28 mouse cellular contexts compared by ENCODE assay signal in genomic region chr7:35467856-35468255, GRCm38 (mm10). TPM values are rescaled to one million over a fixed set of nuclear protein-coding genes. Genes with fewer than 3 reads are reported as not detected.
DNase-seq lines count a peak whose midpoint lies in the region; ATAC-seq and TF ChIP-seq lines count a peak whose summit lies in the region.
"Had no signal": no experiment of that assay in that cellular context is flagged by ENCODE, and none has a peak within 500 bp of the region (broad histone marks: within the 10 kb centered on the region; RNA-seq: fewer than 3 reads in every experiment).

No protein-coding gene starts in this region.

- DNase-seq in ES-E14 (ENCODE audit: low read depth, low spot score) (peak; percentile 60), ZHBTc4 (ENCODE audit: low read depth, low spot score) (peak; percentile 83)
- DNase-seq in frontal cortex, postnatal 36 days (ENCODE audit: low spot score in 2 of 2) = no peak
- DNase-seq: adrenal gland, adult 2 months; adrenal gland, postnatal 10 days; adrenal gland, postnatal 25 days; B cell, adult 2 months; cerebellum, adult 11 months; cerebellum, adult 18-20 months; cerebellum, adult 8-10 months; cerebellum, adult 9-11 months; cerebellum, postnatal 14 days; cerebellum, postnatal 36 days; embryo, embryonic 11 days; forebrain, postnatal 0 days had no signal

- in situ Hi-C loops in ES-E14 (cut with MboI; ENCODE audit: low sequenced_read_pairs in 2 of 2, unreplicated experiment in 2 of 2) = no loop called here

- H3K27me3 ChIP-seq in ES-Bruce4 (ENCODE audit: control insufficient read depth, insufficient read depth, low read length, poor library complexity, severe bottlenecking) = no peaks in the 10 kb centered on the region
- H3K27me3 ChIP-seq in forebrain, embryonic 13.5 days = no peaks in the 10 kb centered on the region
- H3K27me3 ChIP-seq: embryonic facial prominence, embryonic 13.5 days; embryonic facial prominence, embryonic 15.5 days; forebrain, embryonic 12.5 days; forebrain, embryonic 15.5 days had no signal

- H3K27ac ChIP-seq in ES-Bruce4 (ENCODE audit: insufficient read depth, low read length) = peak overlapping the region; percentile 18; the same call in 1 of the 2 replicates
- H3K27ac ChIP-seq in ES-E14 (ENCODE audit: insufficient read depth, low read depth, low read length, poor library complexity, severe bottlenecking) = no peak overlapping the region
- no peak overlapping the region for H3K27ac ChIP-seq in forebrain, embryonic 13.5 days
- H3K27ac ChIP-seq: embryonic facial prominence, embryonic 13.5 days; embryonic facial prominence, embryonic 15.5 days; forebrain, embryonic 10.5 days; forebrain, embryonic 12.5 days; forebrain, embryonic 15.5 days had no signal

- H3K9me3 ChIP-seq in ES-Bruce4 (replicated peaks; ENCODE audit: control insufficient read depth, insufficient read depth, low read length, poor library complexity, severe bottlenecking) = no peaks in the 10 kb centered on the region
- H3K9me3 ChIP-seq in ES-E14 (ENCODE audit: control insufficient read depth, insufficient read depth, low read depth, low read length) = no peaks in the 10 kb centered on the region
- no peaks in the 10 kb centered on the region for H3K9me3 ChIP-seq in forebrain, embryonic 13.5 days (replicated peaks)
- H3K9me3 ChIP-seq: embryonic facial prominence, embryonic 13.5 days; embryonic facial prominence, embryonic 15.5 days; forebrain, embryonic 10.5 days; forebrain, embryonic 12.5 days; forebrain, embryonic 15.5 days had no signal

- no peak for TF ChIP-seq CTCF in ES-Bruce4 (IDR thresholded peaks at IDR 0.05; ENCODE audit: low read depth, low read length)

- 77% methylated on average over 2 of the region's 2 CpGs for WGBS in forebrain, embryonic 13.5 days

- ATAC-seq in forebrain, embryonic 13.5 days = no peak
- ATAC-seq: CD4-positive, CD25-positive, alpha-beta regulatory T cell, adult 4 months; forebrain, embryonic 15.5 days; forebrain, postnatal 0 days had no signal

- H3K4me3 ChIP-seq in ES-Bruce4 (ENCODE audit: low read depth, low read length) = no peak overlapping the region
- H3K4me3 ChIP-seq in ES-E14 (ENCODE audit: insufficient read depth in 1 of 2, low read depth in 1 of 2, low read length in 2 of 2, poor library complexity in 1 of 2, severe bottlenecking in 1 of 2) = no peak overlapping the region
- no peak overlapping the region for H3K4me3 ChIP-seq in forebrain, embryonic 13.5 days
- H3K4me3 ChIP-seq: embryonic facial prominence, embryonic 13.5 days; embryonic facial prominence, embryonic 15.5 days; erythroblast, embryonic 14.5 days; forebrain, embryonic 10.5 days; forebrain, embryonic 12.5 days; forebrain, embryonic 15.5 days had no signal

- no peaks in the 10 kb centered on the region for H3K36me3 ChIP-seq in ES-Bruce4 (ENCODE audit: control insufficient read depth, insufficient read depth, low read length, poor library complexity, severe bottlenecking)
- H3K36me3 ChIP-seq in ES-E14 (ENCODE audit: control insufficient read depth, insufficient read depth, low read length, poor library complexity, severe bottlenecking) = peaks cover 22% of the 10 kb centered on the region
- no peaks in the 10 kb centered on the region for H3K36me3 ChIP-seq in forebrain, embryonic 13.5 days (ENCODE audit: poor library complexity, severe bottlenecking)
- H3K36me3 ChIP-seq: embryonic facial prominence, embryonic 13.5 days; embryonic facial prominence, embryonic 15.5 days; forebrain, embryonic 10.5 days; forebrain, embryonic 12.5 days; forebrain, embryonic 15.5 days had no signal

- peaks cover 7% of the 10 kb centered on the region for H3K4me1 ChIP-seq in ES-Bruce4 (ENCODE audit: control insufficient read depth, insufficient read depth, low read length)
- peaks cover 0 to 15% of the 10 kb centered on the region in 2 experiments; a peak in 3 of 4 replicates for H3K4me1 ChIP-seq in ES-E14 (ENCODE audit: control insufficient read depth in 2 of 2, insufficient read depth in 2 of 2, low read length in 2 of 2, poor library complexity in 1 of 2)
- H3K4me1 ChIP-seq in forebrain, embryonic 13.5 days = no peaks in the 10 kb centered on the region
- H3K4me1 ChIP-seq: embryonic facial prominence, embryonic 13.5 days; embryonic facial prominence, embryonic 15.5 days; forebrain, embryonic 10.5 days; forebrain, embryonic 12.5 days; forebrain, embryonic 15.5 days had no signal

- no peak for TF ChIP-seq POLR2A in ES-Bruce4 (IDR thresholded peaks at IDR 0.05; ENCODE audit: insufficient read depth, low read length)

- H3K4me2 ChIP-seq in forebrain, embryonic 13.5 days = no peak overlapping the region
- H3K4me2 ChIP-seq: embryonic facial prominence, embryonic 13.5 days; embryonic facial prominence, embryonic 15.5 days; forebrain, embryonic 12.5 days; forebrain, embryonic 15.5 days had no signal

- no peak for TF ChIP-seq EP300 in ES-Bruce4 (IDR thresholded peaks at IDR 0.05; ENCODE audit: insufficient read depth, low read depth, low read length)

- no peak overlapping the region for H3K9ac ChIP-seq in ES-Bruce4 (ENCODE audit: low read depth, poor library complexity, severe bottlenecking)
- H3K9ac ChIP-seq in ES-E14 (ENCODE audit: insufficient read depth, low read depth, low read length, poor library complexity, severe bottlenecking) = no peak overlapping the region
- no peak overlapping the region for H3K9ac ChIP-seq in forebrain, embryonic 13.5 days
- H3K9ac ChIP-seq: embryonic facial prominence, embryonic 13.5 days; embryonic facial prominence, embryonic 15.5 days; forebrain, embryonic 12.5 days; forebrain, embryonic 15.5 days; forebrain, postnatal 0 days had no signal

TF ChIP-seq in ES-E14, 5 proteins besides CTCF, POLR2A, EP300 and RAD21:
- no peak for TF ChIP-seq MAFK (IDR thresholded peaks at IDR 0.05; ENCODE audit: insufficient read depth, low read depth, low read length)
- no peak for TF ChIP-seq ZNF384 (IDR thresholded peaks at IDR 0.05; ENCODE audit: low read depth, low read length)
- TF ChIP-seq HCFC1 (IDR thresholded peaks at IDR 0.05; ENCODE audit: borderline replicate concordance, insufficient read depth, low read length) = no peak

RNA-seq across cellular contexts. Expression of gene Slc7a9, which starts 19.3 kb away (rescaled TPM):
- 0.33 and 0.69 TPM in 2 replicates for polyA plus RNA-seq in ES-Bruce4 (2011; ENCODE audit: insufficient read depth, insufficient read length, low read depth, missing spikeins)
- 0.62 and 1.2 TPM in 2 replicates for total RNA-seq in ES-E14 (2012; rRNA removed)
- 0.18 TPM in 1 of 2 replicates, not detected in the other for polyA plus RNA-seq in forebrain, embryonic 13.5 days (2015; fragmentation: Nextera tagmentation; extraction: Ambion mirVana)
- total RNA-seq: adrenal gland, adult 2 months; adrenal gland, postnatal 10 days; adrenal gland, postnatal 25 days; CH12.LX; common myeloid progenitor, adult 5-6 weeks; forebrain, postnatal 0 days; MEL had no signal
- polyA plus RNA-seq: adrenal gland, adult 2 months; CD4-positive, CD25-positive, alpha-beta regulatory T cell, adult 4 months; embryonic facial prominence, embryonic 11.5 days; forebrain, embryonic 15.5 days had no signal

Comparison
In these comparisons a context has a peak if more than half of its experiments do, and no peak if none do; other contexts are left out.
1. DNase-seq: peak in ES-E14 (single experiment) and ZHBTc4 (single experiment); none in frontal cortex, postnatal 36 days (0 of 2).